Mouse (Mus musculus) effector memory CD4-positive, alpha-beta T cell, adult 5 months (primary cell): ENCODE results near the gene Abcg4. TPM values are rescaled to one million over a fixed set of nuclear protein-coding genes. Genes with fewer than 3 reads are reported as not detected.

Source experiments
- polyA plus RNA-seq: library from polyadenylated mRNA; unstranded; fragments of 100-300 nt; shearing (Covaris generic); gene quantifications from one replicate; pipeline ENCODE4 v1.2.1, GENCODE M21; 2017

The Abcg4 gene
- not detected for polyA plus RNA-seq

GRCm38 (mm10) chr9:44288076-44288958 lies at the start of gene Abcg4:
TSS of gene Abcg4 (minus strand) at chr9:44288615.

GRCm38 (mm10) chr9:44334396-44335330 lies 46.2 kb upstream of the Abcg4 start, which contains the start of gene H2afx:
TSS of gene H2afx (plus strand) at chr9:44334694.

GRCm38 (mm10) chr9:44325768-44326370 lies 37.5 kb upstream of the Abcg4 start, which contains the start of gene Dpagt1:
TSS of gene Dpagt1 (plus strand) at chr9:44326019.

GRCm38 (mm10) chr9:44319887-44320798 lies 31.7 kb upstream of the Abcg4 start, which contains the start of gene C2cd2l:
TSS of gene C2cd2l (minus strand) at chr9:44320285.

GRCm38 (mm10) chr9:44305466-44306079 lies 17.2 kb upstream of the Abcg4 start, which contains the start of gene Hinfp:
TSS of gene Hinfp (minus strand) at chr9:44305671.

GRCm38 (mm10) chr9:44268432-44268831 lies 20.0 kb downstream of the Abcg4 start, which contains the start of gene Nlrx1:
TSS of gene Nlrx1 (minus strand) at chr9:44268599.

DNA sequence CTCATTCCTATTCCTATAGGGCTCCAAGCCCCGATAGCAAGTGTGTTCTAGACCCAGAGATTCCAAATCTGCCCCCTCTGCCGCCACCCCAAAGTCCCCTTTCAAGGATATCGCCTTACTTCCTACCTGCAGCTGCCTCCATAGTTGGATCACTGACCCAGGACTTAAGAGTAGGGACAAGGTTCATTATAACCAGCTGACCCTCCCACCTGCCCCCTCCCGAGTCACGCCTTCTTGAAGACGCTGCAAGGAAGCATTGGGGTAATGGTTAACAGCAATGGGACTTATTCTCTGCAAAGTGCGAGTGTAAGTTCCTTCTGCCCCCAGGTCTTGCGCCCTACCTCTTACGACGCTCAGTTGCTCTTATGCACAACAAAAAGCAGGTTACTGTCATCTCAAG lies 37.1 kb downstream of the Abcg4 start, which contains the start of gene Pdzd3:
TSS of gene Pdzd3 (minus strand) at position 158 of the 400 bp plus-strand sequence.

DNA sequence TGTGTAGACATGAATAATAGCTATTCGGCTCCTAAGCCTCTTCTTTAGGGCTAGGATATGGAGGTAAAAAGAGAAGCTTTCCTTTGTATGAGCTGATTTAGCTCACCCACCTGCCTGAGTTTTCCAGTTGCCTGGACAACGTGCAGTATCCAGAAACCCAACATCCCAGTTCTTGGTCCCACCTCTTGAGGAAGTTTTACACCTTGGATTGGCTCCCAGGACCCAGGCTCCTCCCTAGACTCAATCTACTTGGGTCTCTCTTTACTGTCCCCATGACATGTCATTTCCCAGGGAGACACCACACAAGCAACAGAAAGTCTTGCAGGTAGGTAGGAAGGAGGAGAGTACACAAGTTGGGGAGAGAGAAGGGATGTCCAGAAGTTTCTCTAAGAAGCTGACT lies 48.0 kb downstream of the Abcg4 start, which contains the start of gene Ccdc153:
TSS of gene Ccdc153 (plus strand) at position 278 of the 400 bp plus-strand sequence.

DNA sequence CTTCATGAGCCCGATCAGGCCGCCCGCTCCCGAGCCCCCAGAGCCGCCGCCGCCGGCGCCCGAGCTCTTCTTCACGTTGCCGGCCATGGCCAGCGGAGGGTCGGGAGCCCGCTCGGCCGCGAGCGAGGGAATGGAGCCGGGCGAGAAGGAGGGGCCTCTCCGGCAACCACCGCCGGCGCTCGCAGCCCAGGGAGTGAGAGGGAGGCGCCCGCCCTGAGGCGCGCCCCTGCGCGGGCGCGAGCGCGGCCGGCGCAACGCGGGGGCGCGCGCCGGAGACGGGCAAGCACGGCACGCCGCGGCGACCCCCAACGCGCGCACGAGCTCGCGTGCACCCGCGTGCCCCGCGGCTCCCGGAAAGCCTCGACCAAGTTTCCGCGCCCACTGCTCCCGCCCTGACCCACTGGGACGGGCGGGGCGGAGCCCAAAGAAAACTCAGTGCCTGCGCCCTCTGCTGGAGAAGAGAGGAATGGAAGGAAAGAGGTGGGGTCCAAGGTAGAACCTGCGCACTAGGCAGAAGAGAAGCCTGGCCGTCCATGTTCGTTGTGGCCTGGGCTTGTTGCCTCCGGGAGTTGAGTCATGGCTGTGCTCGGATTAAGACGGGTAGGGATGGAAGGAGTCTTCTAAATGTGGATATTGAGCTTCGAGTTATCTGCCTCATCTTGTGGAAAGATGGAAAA lies 54.5 kb downstream of the Abcg4 start, which contains the start of gene Cbl:
TSS of gene Cbl (minus strand) at position 248 of the 677 bp plus-strand sequence.

Other genes starting within 250 kb of the Abcg4 start
- gene Thy1, start 245.2 kb downstream of the Abcg4 start, polyA plus RNA-seq, result 142 TPM
- 34.1 TPM for gene Usp2, start 221.6 kb downstream of the Abcg4 start, polyA plus RNA-seq
- not detected for gene Mfrp, start 186.9 kb downstream of the Abcg4 start, polyA plus RNA-seq
- gene C1qtnf5, start 181.4 kb downstream of the Abcg4 start, polyA plus RNA-seq, result not detected
- gene Gm49380, start 175.1 kb downstream of the Abcg4 start, polyA plus RNA-seq, result not detected
- gene Rnf26, start 175.1 kb downstream of the Abcg4 start, polyA plus RNA-seq, result 19.4 TPM
- 0.36 TPM for gene Mcam, start 154.1 kb downstream of the Abcg4 start, polyA plus RNA-seq
- gene Cbl, start 54.6 kb downstream of the Abcg4 start, polyA plus RNA-seq, result 41.9 TPM
- gene Ccdc153, start 47.9 kb downstream of the Abcg4 start, polyA plus RNA-seq, result not detected
- gene Pdzd3, start 37.1 kb downstream of the Abcg4 start, polyA plus RNA-seq, result 0.29 TPM
- gene Nlrx1, start 20.0 kb downstream of the Abcg4 start, polyA plus RNA-seq, result 5.8 TPM
- gene Hinfp, start 17.1 kb upstream of the Abcg4 start, polyA plus RNA-seq, result 41.8 TPM
- gene C2cd2l, start 31.7 kb upstream of the Abcg4 start, polyA plus RNA-seq, result 17.8 TPM
- gene Dpagt1, start 37.4 kb upstream of the Abcg4 start, polyA plus RNA-seq, result 10.2 TPM
- gene H2afx, start 46.1 kb upstream of the Abcg4 start, polyA plus RNA-seq, result 51.5 TPM
- gene Hmbs, start 55.6 kb upstream of the Abcg4 start, polyA plus RNA-seq, result 16.5 TPM
- gene Vps11, start 73.1 kb upstream of the Abcg4 start, polyA plus RNA-seq, result 60.2 TPM
- 16.7 TPM for gene Hyou1, start 90.9 kb upstream of the Abcg4 start, polyA plus RNA-seq
- 12.4 TPM for gene Slc37a4, start 108.2 kb upstream of the Abcg4 start, polyA plus RNA-seq
- gene Rps25, start 118.5 kb upstream of the Abcg4 start, polyA plus RNA-seq, result 1,991 TPM
- 84.5 TPM for gene Trappc4, start 119.0 kb upstream of the Abcg4 start, polyA plus RNA-seq
- 44.7 TPM for gene Ccdc84, start 130.0 kb upstream of the Abcg4 start, polyA plus RNA-seq
- gene Foxr1, start 152.5 kb upstream of the Abcg4 start, polyA plus RNA-seq, result 0.64 TPM
- not detected for gene Upk2, start 166.4 kb upstream of the Abcg4 start, polyA plus RNA-seq
- gene Bcl9l, start 194.2 kb upstream of the Abcg4 start, polyA plus RNA-seq, result 22.4 TPM